Mouse (Mus musculus) spleen, adult 2 months (tissue): ENCODE data around the gene Cyp8b1. TPM values are rescaled to one million over a fixed set of nuclear protein-coding genes. Genes with fewer than 3 reads are reported as not detected.

Experiments used
- DNase-seq, 2 experiments: peaks; one replicate each; pipeline versions ENCODE4 v3.0.0 to v3.0.0-alpha.2; 2012 to 2021; ENCODE audit warnings: low spot score in 2 of 2, low read depth in 1 of 2
- H3K27ac ChIP-seq: fragments of 200-500 bp; 2 replicates; pipeline ENCODE4 v1.5.1; 2012; ENCODE audit warnings: low read length, inconsistent platforms; ENCODE audit not compliant: insufficient read depth
- H3K27me3 ChIP-seq: fragments of 200-500 bp; 2 replicates; pipeline ENCODE4 v1.6.1; 2012; ENCODE audit warnings: mild to moderate bottlenecking, moderate library complexity, low read length, inconsistent platforms; ENCODE audit not compliant: control insufficient read depth, insufficient read depth
- H3K36me3 ChIP-seq: fragments of 200-500 bp; 2 replicates; pipeline ENCODE4 v1.6.1; 2012; ENCODE audit warnings: mild to moderate bottlenecking, low read length, inconsistent platforms; ENCODE audit not compliant: control insufficient read depth, insufficient read depth
- H3K4me1 ChIP-seq: fragments of 200-500 bp; 2 replicates; pipeline ENCODE4 v1.6.1; 2011; ENCODE audit warnings: inconsistent platforms; ENCODE audit not compliant: control insufficient read depth, insufficient read depth, insufficient read length
- H3K4me3 ChIP-seq: fragments of 200-500 bp; 2 replicates; pipeline ENCODE4 v1.5.1; 2011; ENCODE audit warnings: mild to moderate bottlenecking, inconsistent platforms; ENCODE audit not compliant: insufficient read depth, insufficient read length; ENCODE audit errors: extremely low read depth
- CTCF ChIP-seq: fragments of 200-500 bp; IDR thresholded peaks from 2 replicates; pipeline ENCODE4 v1.5.1; 2011; ENCODE audit warnings: mild to moderate bottlenecking, inconsistent platforms; ENCODE audit not compliant: insufficient read depth, insufficient read length, insufficient replicate concordance; ENCODE audit errors: extremely low read depth
- POLR2A ChIP-seq: fragments of 200-500 bp; IDR thresholded peaks from 2 replicates; pipeline ENCODE4 v1.6.1; 2011; ENCODE audit warnings: low read depth, low read length, inconsistent platforms
- WGBS: fragments of 180-500 bp; shearing (Covaris S2); methylation state at CpG from one replicate; pipeline ENCODE4 v1.1.7; 2018; 5-methylcytosine and 5-hydroxymethylcytosine counted together
- polyA plus RNA-seq: library from polyadenylated mRNA; depleted of rRNA; stranded (reverse); fragments of >200 nt; gene quantifications from 2 replicates; pipeline ENCODE4 v1.2.3, GENCODE M21; 2012; rRNA removed

The Cyp8b1 gene
- 0.12 and 0.25 TPM in 2 replicates for polyA plus RNA-seq

DNA sequence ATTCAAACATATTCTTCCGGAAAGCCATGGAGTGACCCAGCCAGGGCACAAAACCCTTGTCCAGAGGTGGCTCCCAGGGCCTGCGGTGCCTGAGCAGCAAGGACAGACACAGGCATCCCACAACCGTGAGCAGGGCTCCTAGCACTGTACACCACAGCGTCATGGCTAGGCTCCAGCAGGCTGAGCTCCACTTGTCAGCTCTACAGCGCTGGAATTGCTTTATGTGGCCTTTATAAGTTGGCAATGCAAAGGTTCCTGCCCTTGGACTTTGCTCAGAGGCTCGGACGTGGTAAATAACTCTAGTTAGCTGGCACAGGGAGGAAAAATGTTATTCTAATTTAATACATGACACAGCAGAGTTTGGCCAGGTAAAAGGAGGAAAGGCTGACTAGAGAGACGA is at the start of gene Cyp8b1:
Cyp8b1 (minus strand) TSS at position 204 of the 400 bp plus-strand sequence.
- DNase-seq, result no peak
- no peak for TF ChIP-seq CTCF
- no peak for TF ChIP-seq POLR2A
- no peak within 1 kb of the TSS for H3K4me3 ChIP-seq
- WGBS, result 84% methylated on average over 8 of the region's 8 CpGs
- no peaks in the 10 kb centered on the region for H3K27me3 ChIP-seq
- peaks cover 9% of the 10 kb centered on the region; the same call in 1 of the 2 replicates for H3K4me1 ChIP-seq
- no peak within 1 kb of the TSS for H3K27ac ChIP-seq
- H3K36me3 ChIP-seq, result no peaks in the 10 kb centered on the region

DNA sequence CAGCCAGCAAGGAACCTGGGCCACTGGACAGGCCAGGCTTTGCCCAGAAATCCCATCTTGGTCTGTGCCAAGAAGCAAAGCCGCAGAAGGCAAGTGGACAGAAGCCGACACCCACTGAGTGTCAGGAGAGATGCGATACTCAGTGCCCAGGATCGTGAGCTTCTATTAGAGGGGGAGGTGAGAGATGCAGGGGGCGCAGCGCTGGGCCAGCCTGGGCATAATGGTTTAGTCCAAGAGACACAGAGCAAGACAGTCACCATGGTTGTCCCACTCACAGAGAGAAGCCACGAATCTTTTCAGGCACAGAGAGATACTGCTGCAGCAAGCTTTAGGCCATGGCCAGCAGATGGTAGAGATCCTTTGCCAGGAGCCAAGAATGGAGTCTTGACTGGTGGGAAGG is 48.8 kb upstream of the Cyp8b1 start:
- DNase-seq, result no peak
- 93% methylated on average over 7 of the region's 7 CpGs for WGBS
- no peak for TF ChIP-seq POLR2A
- TF ChIP-seq CTCF, result no peak
- Histone ChIP-seq H3K36me3 (no peaks in the 10 kb centered on the region), H3K27ac (no peak overlapping the region), H3K4me1 (no peaks in the 10 kb centered on the region), H3K27me3 (no peaks in the 10 kb centered on the region), H3K4me3 (no peak overlapping the region)

DNA sequence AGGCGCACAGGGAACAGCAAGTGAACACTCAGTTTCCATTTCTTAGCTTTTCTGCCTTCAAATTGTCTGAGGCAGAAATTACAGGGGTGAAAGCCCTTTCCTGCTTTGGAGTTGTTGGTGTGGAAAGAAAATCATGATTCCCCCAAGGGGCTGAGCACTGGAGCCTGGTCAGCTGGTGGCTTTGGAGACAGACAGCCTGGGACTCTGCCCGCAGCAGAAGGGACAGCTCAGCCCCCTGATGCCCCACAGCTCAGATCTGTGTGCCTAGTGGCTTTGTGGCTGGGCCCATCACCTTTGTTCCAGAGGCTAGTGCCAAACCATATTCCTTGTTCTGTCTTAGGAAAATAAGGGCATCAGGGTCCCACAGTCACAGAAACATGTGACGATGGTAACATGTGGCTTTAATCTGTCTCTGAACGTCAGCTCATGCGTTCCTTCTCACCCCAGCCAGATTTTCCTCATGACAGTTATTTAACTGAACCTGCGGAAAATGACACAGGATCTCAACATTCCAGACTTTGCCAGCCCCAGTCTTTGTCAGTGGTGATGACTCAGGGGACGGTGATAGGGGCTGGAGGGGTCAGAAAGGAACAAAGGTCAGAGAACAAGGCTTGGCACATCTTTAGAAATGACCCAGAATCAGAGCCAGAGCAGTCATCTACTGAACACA is 44.0 kb upstream of the Cyp8b1 start:
- 90% methylated on average over 7 of the region's 7 CpGs for WGBS
- TF ChIP-seq POLR2A (no peak), CTCF (no peak)
- Histone ChIP-seq H3K36me3 (no peaks in the 10 kb centered on the region), H3K4me3 (no peak overlapping the region), H3K27me3 (no peaks in the 10 kb centered on the region), H3K27ac (no peak overlapping the region), H3K4me1 (no peaks in the 10 kb centered on the region)
- DNase-seq, result no peak

DNA sequence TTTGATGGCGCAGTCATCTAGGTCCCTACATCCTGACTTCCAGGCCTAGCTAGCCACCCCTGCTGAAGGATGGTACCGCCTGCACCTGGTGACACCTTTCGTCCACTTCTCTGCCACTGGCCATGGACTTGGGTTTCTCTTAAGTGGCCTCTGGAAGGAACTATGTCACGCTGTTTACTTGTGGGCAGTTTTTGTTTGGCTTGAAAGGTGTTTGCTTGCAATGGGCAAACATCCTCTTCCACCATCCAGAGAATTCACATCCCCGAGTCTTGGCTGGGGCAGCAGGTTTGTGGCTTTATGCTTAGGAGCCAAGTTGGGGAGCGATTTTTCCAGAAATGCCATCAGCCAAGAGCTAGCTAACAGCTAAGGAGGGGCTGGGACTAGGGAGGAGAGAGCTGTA is 36.5 kb upstream of the Cyp8b1 start:
- Histone ChIP-seq H3K27me3 (no peaks in the 10 kb centered on the region), H3K4me3 (no peak overlapping the region), H3K4me1 (no peaks in the 10 kb centered on the region; the same call in 1 of the 2 replicates), H3K36me3 (no peaks in the 10 kb centered on the region), H3K27ac (no peak overlapping the region)
- WGBS, result 87% methylated on average over 6 of the region's 6 CpGs
- TF ChIP-seq CTCF (no peak), POLR2A (no peak)
- no peak for DNase-seq

DNA sequence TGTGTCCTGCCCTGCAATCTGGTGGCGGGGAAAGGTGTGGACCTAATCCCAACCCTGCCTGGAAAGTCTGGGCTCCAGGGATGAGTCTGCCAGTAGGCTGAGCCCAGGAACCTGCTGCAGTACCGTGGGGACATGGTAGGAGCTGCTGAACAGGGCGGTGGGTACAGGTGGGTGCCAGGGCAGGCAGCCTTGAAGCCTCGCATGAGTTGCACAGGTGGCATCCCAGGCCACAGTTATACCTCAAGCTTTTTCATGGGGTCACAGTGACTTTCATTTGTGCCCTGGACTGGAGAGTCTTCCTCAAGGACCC is 35.0 kb upstream of the Cyp8b1 start:
- Histone ChIP-seq H3K27ac (no peak overlapping the region), H3K36me3 (no peaks in the 10 kb centered on the region), H3K4me1 (no peaks in the 10 kb centered on the region; the same call in 1 of the 2 replicates), H3K27me3 (no peaks in the 10 kb centered on the region), H3K4me3 (no peak overlapping the region)
- WGBS, result 41% methylated on average over 4 of the region's 4 CpGs
- DNase-seq, result no peak
- TF ChIP-seq POLR2A (no peak), CTCF (no peak)

DNA sequence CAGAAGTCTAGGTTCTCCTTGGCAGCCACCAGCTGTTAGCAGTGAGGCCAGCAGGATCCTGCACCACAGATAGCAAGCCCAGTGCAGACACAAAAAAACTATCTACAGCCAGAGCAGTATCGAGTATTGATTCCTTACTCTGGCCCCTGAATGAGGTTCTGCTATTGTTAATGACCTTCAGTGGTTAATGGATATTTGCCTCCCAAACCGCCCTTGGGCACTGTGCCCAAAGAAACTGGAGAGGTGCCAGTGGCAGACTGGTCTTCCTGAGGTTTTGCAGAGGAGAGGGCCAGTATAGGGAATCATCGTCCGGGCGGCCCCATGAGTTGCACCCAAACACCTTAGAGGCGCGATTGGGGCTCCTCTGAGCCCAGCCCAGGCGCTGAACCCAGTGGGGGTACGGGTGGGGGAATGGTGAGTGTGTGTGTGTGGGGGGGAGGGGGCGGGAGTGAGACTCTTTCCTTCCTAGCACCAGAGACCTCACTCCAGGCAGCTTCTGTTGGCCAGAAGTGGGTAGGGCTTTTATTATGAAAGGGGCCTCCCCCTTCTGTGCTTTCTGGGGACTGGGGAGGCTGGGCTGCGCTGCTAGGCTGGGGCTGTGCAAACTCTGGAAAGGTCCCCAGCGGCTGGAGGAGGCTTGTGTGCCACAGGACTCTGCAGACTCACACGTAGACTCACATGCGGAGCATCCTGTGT is 34.5 kb upstream of the Cyp8b1 start, which contains the start of gene Fam198a:
Fam198a (plus strand) TSS at position 571 of the 696 bp plus-strand sequence.
- 21% methylated on average over 14 of the region's 14 CpGs for WGBS
- H3K4me3 ChIP-seq, result no peak within 1 kb of the TSS
- no peak for TF ChIP-seq POLR2A
- TF ChIP-seq CTCF, result no peak
- H3K36me3 ChIP-seq, result no peaks in the 10 kb centered on the region
- no peaks in the 10 kb centered on the region for H3K27me3 ChIP-seq
- H3K27ac ChIP-seq, result no peak within 1 kb of the TSS
- DNase-seq, result no peak
- no peaks in the 10 kb centered on the region; the same call in 1 of the 2 replicates for H3K4me1 ChIP-seq

DNA sequence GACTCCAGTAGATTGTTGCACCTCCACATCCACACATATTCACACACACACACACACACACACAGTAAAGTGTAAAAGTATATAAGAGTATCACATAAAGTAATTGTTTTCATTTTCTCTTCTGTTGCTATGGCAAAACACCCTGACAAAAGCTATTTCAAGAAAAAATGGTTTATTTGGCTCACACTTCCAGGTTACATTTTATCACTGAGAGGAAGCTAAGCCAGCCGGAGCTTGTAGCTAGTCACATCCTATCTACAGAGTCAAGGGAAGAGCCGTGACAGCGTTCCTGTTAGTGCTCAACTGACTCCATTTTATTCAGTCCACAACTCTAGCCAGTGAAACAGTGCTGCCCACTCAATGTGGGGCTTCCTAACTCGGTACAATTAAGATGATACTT is 32.3 kb upstream of the Cyp8b1 start:
- no peak overlapping the region for H3K27ac ChIP-seq
- TF ChIP-seq POLR2A (no peak), CTCF (no peak)
- no peak for DNase-seq
- H3K36me3 ChIP-seq, result no peaks in the 10 kb centered on the region
- no peaks in the 10 kb centered on the region for H3K27me3 ChIP-seq
- peaks cover 5% of the 10 kb centered on the region; the same call in 1 of the 2 replicates for H3K4me1 ChIP-seq
- 87% methylated on average over 4 of the region's 4 CpGs for WGBS
- H3K4me3 ChIP-seq, result no peak overlapping the region
